Mouse (Mus musculus): ENCODE data around the gene Asic1.

- no peak for TF ChIP-seq CTCF (IDR thresholded peaks at IDR 0.05; ENCODE audit: control insufficient read depth, insufficient read depth, low read length)
- TF ChIP-seq POLR2A (IDR thresholded peaks at IDR 0.05; ENCODE audit: borderline replicate concordance, control insufficient read depth, low read depth, low read length), result no peak
These were observed 7.8 kb upstream of the Asic1 start for GRCm38 (mm10) chr15:99662371-99662770.
